In genomic region chr2:161214681-161215458, GRCm38 (mm10) we compare ENCODE assay signal across 8 mouse cellular contexts.
A peak's percentile ranks its signal among the peaks of the same experiment; 100 is the strongest.
DNase-seq lines count a peak whose midpoint lies in the region; ATAC-seq and TF ChIP-seq lines count a peak whose summit lies in the region.

No protein-coding gene starts in this region.

- peak; percentile 5 for DNase-seq in T-cell, adult 2 months (ENCODE audit: low spot score)
- peak; percentile 63 to 72 for DNase-seq in cerebellum, adult 2 months
- DNase-seq in forebrain, postnatal 0 days: peak; percentile 95
- peak; percentile 70 to 81 for DNase-seq in heart, postnatal 36 days
- DNase-seq in layer of hippocampus, adult 11-12 months (ENCODE audit: low spot score): peak; percentile 88
- DNase-seq in lung, embryonic 14.5 days: peak; percentile 95
- DNase-seq in retina, postnatal 7 days (ENCODE audit: low read depth, low spot score): peak; percentile 64
- peak; percentile 59 to 78 for DNase-seq in urinary bladder, postnatal 4 days (ENCODE audit: low spot score in 2 of 2)

- intact Hi-C loops in heart, postnatal 36 days (cut with DNase I): loop anchor here (5.0 to 10.0 kb wide), 2 partner anchors 260 to 1442 kb away; no protein-coding TSS in a partner anchor

- 8% methylated on average over 15 of the region's 15 CpGs for WGBS in cerebellum, adult 2 months
- 14% methylated on average over 15 of the region's 15 CpGs for WGBS in forebrain, postnatal 0 days
- whole genome bisulfite sequencing in lung, embryonic 14.5 days: 22% methylated on average over 15 of the region's 15 CpGs

- no peaks in the 10 kb centered on the region for H3K36me3 ChIP-seq in forebrain, postnatal 0 days (ENCODE audit: insufficient read depth)
- no peaks in the 10 kb centered on the region for H3K36me3 ChIP-seq in lung, embryonic 14.5 days (ENCODE audit: insufficient read depth)

- H3K4me1 ChIP-seq in cerebellum, adult 2 months (ENCODE audit: control insufficient read depth, insufficient read depth, low read length): no peaks in the 10 kb centered on the region
- H3K4me1 ChIP-seq in forebrain, postnatal 0 days (ENCODE audit: insufficient read depth): no peaks in the 10 kb centered on the region
- H3K4me1 ChIP-seq in lung, embryonic 14.5 days (ENCODE audit: insufficient read depth): no peaks in the 10 kb centered on the region

- ATAC-seq in forebrain, postnatal 0 days: peak; percentile 90
- ATAC-seq in lung, embryonic 14.5 days (ENCODE audit: insufficient read depth): peak; percentile 89

- no peak overlapping the region for H3K9ac ChIP-seq in forebrain, postnatal 0 days
- H3K9ac ChIP-seq in lung, embryonic 14.5 days: no peak overlapping the region

- TF ChIP-seq CTCF in cerebellum, adult 2 months (IDR thresholded peaks at IDR 0.05; ENCODE audit: borderline replicate concordance, insufficient read depth, low read depth, low read length): peak; percentile 87
- peak; percentile 93 for TF ChIP-seq CTCF in forebrain, postnatal 0 days (IDR thresholded peaks at IDR 0.05; ENCODE audit: low read depth)
- peak; percentile 89 for TF ChIP-seq CTCF in lung, embryonic 14.5 days (IDR thresholded peaks at IDR 0.05; ENCODE audit: low read depth)

- H3K9me3 ChIP-seq in forebrain, postnatal 0 days (ENCODE audit: low read length): no peaks in the 10 kb centered on the region
- H3K9me3 ChIP-seq in lung, embryonic 14.5 days (ENCODE audit: low read depth, low read length): no peaks in the 10 kb centered on the region

- TF ChIP-seq POLR2A in cerebellum, adult 2 months (IDR thresholded peaks at IDR 0.05; ENCODE audit: borderline replicate concordance, insufficient read depth, low read length): no peak

- H3K4me3 ChIP-seq in cerebellum, adult 2 months (replicated peaks; ENCODE audit: insufficient read depth, low read depth, low read length): no peak overlapping the region
- no peak overlapping the region for H3K4me3 ChIP-seq in forebrain, postnatal 0 days (ENCODE audit: low read depth, low read length)
- no peak overlapping the region for H3K4me3 ChIP-seq in lung, embryonic 14.5 days (ENCODE audit: low read depth, low read length)

- H3K27me3 ChIP-seq in cerebellum, adult 2 months (ENCODE audit: control insufficient read depth, insufficient read depth, low read length): no peaks in the 10 kb centered on the region
- no peaks in the 10 kb centered on the region for H3K27me3 ChIP-seq in forebrain, postnatal 0 days (ENCODE audit: insufficient read depth, low read length)
- no peaks in the 10 kb centered on the region for H3K27me3 ChIP-seq in lung, embryonic 14.5 days (ENCODE audit: insufficient read depth, low read length)

- H3K4me2 ChIP-seq in forebrain, postnatal 0 days (ENCODE audit: low read depth): no peak overlapping the region
- H3K4me2 ChIP-seq in lung, embryonic 14.5 days: no peak overlapping the region

- no peak overlapping the region for H3K27ac ChIP-seq in cerebellum, adult 2 months (ENCODE audit: insufficient read depth, low read length)
- H3K27ac ChIP-seq in forebrain, postnatal 0 days (ENCODE audit: low read depth, low read length): no peak overlapping the region
- H3K27ac ChIP-seq in lung, embryonic 14.5 days (ENCODE audit: low read depth): no peak overlapping the region

Comparison
In these comparisons a context has a peak if more than half of its experiments do, and no peak if none do; other contexts are left out.
1. DNase-seq: peak in every context shown above with its lines; median percentile 95 in forebrain, postnatal 0 days; 95 in lung, embryonic 14.5 days; 88 in layer of hippocampus, adult 11-12 months; 76 in heart, postnatal 36 days; 68 in urinary bladder, postnatal 4 days; 68 in cerebellum, adult 2 months; 64 in retina, postnatal 7 days; 5 in T-cell, adult 2 months.